Mouse (Mus musculus) limb, embryonic 12.5 days (tissue): ENCODE data around the gene Nt5dc3. TPM values are rescaled to one million over a fixed set of nuclear protein-coding genes. Genes with fewer than 3 reads are reported as not detected.

ENCODE experiments used
- ATAC-seq: fragments of 200-750 bp; cut with Nextera tagmentation; 2 replicates; pipeline ENCODE4 v1.8.0; 2017; ENCODE audit warnings: low read depth, moderate TSS enrichment; ENCODE audit not compliant: insufficient number of reproducible peaks, insufficient read depth, low FRiP score, low TSS enrichment
- H3K27ac ChIP-seq: fragments of 300-500 bp; sonication (generic); 2 replicates; pipeline ENCODE4 v1.5.1; 2016; ENCODE audit warnings: mild to moderate bottlenecking, moderate library complexity
- H3K27me3 ChIP-seq: fragments of 300-500 bp; sonication (generic); 2 replicates; pipeline ENCODE4 v1.6.1; 2016; ENCODE audit warnings: mild to moderate bottlenecking, moderate library complexity
- H3K36me3 ChIP-seq: fragments of 300-500 bp; sonication (generic); 2 replicates; pipeline ENCODE4 v1.6.1; 2016; ENCODE audit warnings: mild to moderate bottlenecking, moderate library complexity
- H3K4me1 ChIP-seq: fragments of 300-500 bp; sonication (generic); replicated peaks from 2 replicates; pipeline ENCODE4 v1.6.1; 2016
- H3K4me2 ChIP-seq: fragments of 300-500 bp; sonication (generic); 2 replicates; pipeline ENCODE4 v1.6.1; 2016; ENCODE audit warnings: mild to moderate bottlenecking, moderate library complexity
- H3K4me3 ChIP-seq: fragments of 300-500 bp; sonication (generic); replicated peaks from 2 replicates; pipeline ENCODE4 v1.5.1; 2016; ENCODE audit warnings: mild to moderate bottlenecking
- H3K9ac ChIP-seq: fragments of 300-500 bp; sonication (generic); replicated peaks from 2 replicates; pipeline ENCODE4 v1.6.1; 2016; ENCODE audit warnings: mild to moderate bottlenecking, moderate library complexity
- H3K9me3 ChIP-seq: fragments of 300-500 bp; sonication (generic); 2 replicates; pipeline ENCODE4 v1.6.1; 2016; ENCODE audit warnings: mild to moderate bottlenecking, moderate library complexity
- WGBS: fragments of 180-500 bp; shearing (Covaris S2); methylation state at CpG from one replicate; pipeline ENCODE4 v1.1.7; 2016; 5-methylcytosine and 5-hydroxymethylcytosine counted together
- polyA plus RNA-seq: library from polyadenylated mRNA; unstranded; fragments of >200 nt; fragmentation: Nextera tagmentation; extraction: Ambion mirVana; gene quantifications from 2 replicates; pipeline ENCODE4 v1.2.1, GENCODE M21; 2016

The Nt5dc3 gene
- polyA plus RNA-seq, 1 experiment from 2014 or later: 0.94 TPM

DNA sequence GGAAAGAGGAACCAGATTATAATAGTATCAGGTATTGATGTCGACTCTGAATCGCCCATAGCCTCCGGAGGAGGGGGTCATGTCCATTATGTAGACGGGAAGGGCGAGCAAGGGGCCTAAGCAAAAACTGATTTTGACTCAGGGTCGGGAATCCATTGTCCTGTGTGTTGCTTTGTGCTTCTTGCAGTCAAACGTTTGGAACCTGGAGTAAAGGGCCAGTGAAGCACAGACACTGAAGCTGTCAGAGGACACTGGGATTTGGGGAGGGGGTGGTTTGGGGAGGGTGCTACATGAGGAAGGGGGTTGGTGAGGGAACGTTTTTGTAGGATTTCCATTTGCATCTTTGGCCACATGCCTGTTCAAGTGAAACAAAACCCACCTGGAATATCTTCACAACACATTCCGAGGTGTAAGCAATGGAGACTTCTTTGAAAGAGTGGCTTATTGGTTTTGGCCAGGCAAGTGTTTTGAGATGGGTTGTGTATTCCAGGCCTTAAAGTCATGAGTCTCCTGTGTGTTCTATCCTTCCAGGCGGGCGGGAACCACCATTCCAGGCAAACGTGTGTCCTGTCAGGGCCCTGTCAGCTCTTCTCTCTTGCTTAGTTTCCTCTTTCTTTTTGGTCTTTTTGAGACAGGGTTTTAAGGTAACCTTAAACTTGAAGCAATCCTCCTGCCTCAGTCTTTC lies 1.2 kb downstream of the Nt5dc3 start:
- Histone ChIP-seq H3K9me3 (no peaks in the 10 kb centered on the region), H3K27me3 (peaks cover 26% of the 10 kb centered on the region), H3K4me3 (peak overlapping the region; percentile 65), H3K4me1 (peaks cover 37% of the 10 kb centered on the region), H3K27ac (no peak overlapping the region), H3K36me3 (no peaks in the 10 kb centered on the region), H3K4me2 (peak overlapping the region; percentile 94), H3K9ac (peak overlapping the region; percentile 68)
- WGBS: 20% methylated on average over 12 of the region's 12 CpGs
- ATAC-seq: no peak

DNA sequence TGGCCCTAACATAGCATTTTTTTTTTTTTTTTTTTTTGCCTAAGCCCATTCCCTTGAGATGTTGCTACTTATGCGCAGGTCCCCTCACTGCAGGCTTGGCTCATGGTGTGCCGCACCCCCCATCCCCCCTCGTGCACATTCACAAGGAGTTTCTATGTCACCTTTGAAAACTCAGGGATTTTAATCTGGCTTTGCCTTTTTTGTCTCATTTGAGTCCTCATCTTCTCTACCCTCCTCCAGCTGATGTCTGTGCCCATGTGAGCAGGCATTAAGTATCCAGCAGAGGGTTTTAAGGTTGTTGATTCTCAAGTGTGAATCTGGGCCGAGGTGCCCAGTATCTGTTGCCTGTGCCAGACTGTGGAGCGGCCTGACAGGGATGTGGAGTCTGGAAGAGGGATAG lies 2.8 kb downstream of the Nt5dc3 start:
- Histone ChIP-seq H3K27ac (no peak overlapping the region), H3K4me3 (no peak overlapping the region), H3K27me3 (peaks cover 26% of the 10 kb centered on the region), H3K9me3 (no peaks in the 10 kb centered on the region), H3K9ac (no peak overlapping the region), H3K4me2 (no peak overlapping the region), H3K4me1 (peaks cover 35% of the 10 kb centered on the region), H3K36me3 (no peaks in the 10 kb centered on the region)
- 37% methylated on average over 5 of the region's 5 CpGs for WGBS
- no peak for ATAC-seq

DNA sequence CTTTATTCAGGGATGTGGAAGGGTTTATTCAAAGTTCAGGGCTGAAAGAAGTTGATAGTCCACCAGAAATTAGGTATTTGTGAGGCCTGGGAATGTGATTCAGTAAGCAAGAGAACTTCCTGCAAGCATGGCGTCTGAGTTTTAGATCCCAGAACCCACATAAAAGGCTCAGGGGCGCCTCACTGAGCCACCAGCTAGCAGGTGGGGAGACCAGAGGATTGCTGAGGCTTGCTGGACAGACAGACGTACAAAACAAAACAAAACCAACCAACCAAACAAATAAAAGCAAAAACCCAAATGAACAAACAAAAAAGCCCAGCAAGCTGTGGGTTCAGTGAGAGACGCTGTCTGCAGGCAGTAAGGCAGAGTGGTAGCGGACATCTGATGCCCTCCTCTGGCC lies 3.9 kb downstream of the Nt5dc3 start:
- no peak overlapping the region for H3K27ac ChIP-seq
- WGBS: 60% methylated on average over 5 of the region's 5 CpGs

DNA sequence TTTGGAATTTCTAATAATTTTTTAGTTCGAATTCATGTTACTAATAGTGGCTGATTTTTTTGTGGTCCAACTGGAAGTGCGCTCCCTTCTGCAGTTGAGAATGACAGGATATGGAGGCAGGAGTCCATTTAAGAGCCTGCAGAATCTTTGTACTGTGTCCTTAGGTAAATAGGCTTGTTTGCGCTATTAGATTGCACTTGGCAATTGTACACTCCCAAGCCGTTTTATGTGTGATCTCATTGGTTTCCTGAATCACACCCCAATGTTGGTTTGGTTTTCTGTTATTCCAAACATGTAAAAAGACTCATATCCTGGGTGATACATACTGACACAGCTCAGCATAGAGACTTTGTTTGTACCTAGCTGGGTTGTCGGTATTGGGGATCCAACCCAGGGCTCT lies 4.8 kb downstream of the Nt5dc3 start:
- WGBS: 85% methylated on average over 5 of the region's 5 CpGs
- no peak for ATAC-seq
- Histone ChIP-seq H3K27ac (no peak overlapping the region), H3K4me2 (no peak overlapping the region), H3K4me1 (peaks cover 30% of the 10 kb centered on the region), H3K4me3 (no peak overlapping the region), H3K9me3 (no peaks in the 10 kb centered on the region), H3K9ac (no peak overlapping the region), H3K36me3 (no peaks in the 10 kb centered on the region), H3K27me3 (peaks cover 20% of the 10 kb centered on the region)

More for the DNA sequence above, 3.9 kb downstream of the Nt5dc3 start:
- H3K4me3 ChIP-seq: no peak overlapping the region
- H3K9ac ChIP-seq: no peak overlapping the region
- H3K9me3 ChIP-seq: no peaks in the 10 kb centered on the region
- H3K4me1 ChIP-seq: peaks cover 30% of the 10 kb centered on the region
- peaks cover 25% of the 10 kb centered on the region for H3K27me3 ChIP-seq
- no peaks in the 10 kb centered on the region for H3K36me3 ChIP-seq
- no peak for ATAC-seq
- H3K4me2 ChIP-seq: no peak overlapping the region

DNA sequence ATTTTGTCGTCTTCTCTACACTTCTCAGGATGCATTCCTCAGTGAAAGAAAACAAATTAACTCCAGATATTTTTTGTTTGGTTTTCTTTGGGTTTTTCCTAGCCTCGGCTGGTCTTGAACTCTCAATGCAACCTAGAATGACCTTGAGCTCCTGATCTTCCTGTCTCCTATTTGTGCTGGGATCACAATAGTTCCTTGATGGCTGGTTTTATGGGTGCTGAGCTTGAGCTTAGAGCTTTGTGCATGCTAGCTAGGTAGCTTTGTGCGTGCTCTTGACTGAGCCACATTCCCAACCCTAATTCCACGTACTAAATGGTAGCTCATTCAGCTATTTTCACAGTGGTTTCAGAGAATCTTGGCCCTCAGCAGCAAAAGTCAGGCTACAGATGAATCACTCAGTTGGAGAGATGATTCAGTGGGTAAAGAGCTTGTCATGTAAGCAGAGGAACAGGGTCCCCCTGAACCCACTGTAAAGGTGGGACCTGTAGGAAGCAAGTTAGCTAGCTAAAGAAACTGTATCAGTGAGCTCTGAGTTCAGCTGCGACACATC lies 5.4 kb downstream of the Nt5dc3 start:
- no peak for ATAC-seq
- WGBS: 88% methylated on average over 5 of the region's 5 CpGs

DNA sequence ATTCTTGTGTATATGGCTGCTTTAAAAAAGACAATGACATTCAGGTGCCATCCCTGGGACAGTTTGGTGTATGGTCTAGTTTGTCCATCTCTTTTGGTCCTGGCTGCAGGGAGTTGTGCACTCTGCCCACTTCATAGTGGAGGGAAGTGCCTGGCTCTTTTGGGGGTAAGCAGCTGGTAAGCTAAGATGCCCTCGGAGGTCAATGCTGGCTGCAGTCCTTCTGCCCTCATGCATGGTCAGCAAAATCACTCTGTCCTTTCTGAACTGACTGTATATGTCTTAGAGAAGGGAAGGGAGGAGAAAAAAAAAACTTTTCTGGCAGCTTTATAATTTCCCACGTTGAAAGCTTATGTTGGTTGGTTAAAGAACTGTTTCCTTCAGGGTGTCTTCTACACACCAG lies 6.6 kb downstream of the Nt5dc3 start:
- H3K4me1 ChIP-seq: peaks cover 20% of the 10 kb centered on the region
- H3K4me2 ChIP-seq: no peak overlapping the region
- 76% methylated on average over 2 of the region's 2 CpGs for WGBS
- no peak overlapping the region for H3K9ac ChIP-seq
- no peak overlapping the region for H3K27ac ChIP-seq
- H3K27me3 ChIP-seq: peaks cover 7% of the 10 kb centered on the region; the same call in 1 of the 2 replicates
- no peaks in the 10 kb centered on the region for H3K36me3 ChIP-seq
- no peak for ATAC-seq
- H3K9me3 ChIP-seq: no peaks in the 10 kb centered on the region
- no peak overlapping the region for H3K4me3 ChIP-seq

More for the DNA sequence above, 5.4 kb downstream of the Nt5dc3 start:
- no peaks in the 10 kb centered on the region for H3K36me3 ChIP-seq
- H3K9me3 ChIP-seq: no peaks in the 10 kb centered on the region
- H3K27me3 ChIP-seq: peaks cover 19% of the 10 kb centered on the region
- no peak overlapping the region for H3K4me2 ChIP-seq
- H3K4me1 ChIP-seq: peaks cover 30% of the 10 kb centered on the region
- no peak overlapping the region for H3K9ac ChIP-seq
- no peak overlapping the region for H3K27ac ChIP-seq
- H3K4me3 ChIP-seq: no peak overlapping the region

DNA sequence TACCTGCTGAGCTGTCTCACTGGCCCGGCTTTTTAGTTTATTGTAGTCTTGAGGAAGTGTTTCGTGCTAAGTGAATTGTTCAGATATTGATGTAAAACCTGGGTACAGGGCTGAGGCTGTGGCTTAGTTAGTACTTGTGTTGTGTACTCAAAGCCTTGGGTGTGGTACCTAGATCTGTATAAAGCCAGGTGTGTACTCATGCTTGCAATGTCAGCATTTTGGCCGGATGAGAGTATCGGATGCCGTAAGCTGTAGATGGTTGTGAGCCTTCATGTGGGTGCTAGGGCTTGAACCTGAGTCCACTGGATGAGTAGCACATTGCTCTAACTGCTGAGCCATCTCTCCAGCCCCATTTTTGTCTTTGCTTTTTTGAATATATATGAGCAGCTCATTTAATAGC lies 7.3 kb downstream of the Nt5dc3 start:
- ATAC-seq: no peak
- Histone ChIP-seq H3K4me2 (no peak overlapping the region), H3K36me3 (no peaks in the 10 kb centered on the region), H3K4me1 (peaks cover 20% of the 10 kb centered on the region), H3K27me3 (peaks cover 1% of the 10 kb centered on the region; the same call in 1 of the 2 replicates), H3K9me3 (no peaks in the 10 kb centered on the region), H3K27ac (no peak overlapping the region), H3K4me3 (no peak overlapping the region), H3K9ac (no peak overlapping the region)
- 90% methylated on average over 5 of the region's 5 CpGs for WGBS

DNA sequence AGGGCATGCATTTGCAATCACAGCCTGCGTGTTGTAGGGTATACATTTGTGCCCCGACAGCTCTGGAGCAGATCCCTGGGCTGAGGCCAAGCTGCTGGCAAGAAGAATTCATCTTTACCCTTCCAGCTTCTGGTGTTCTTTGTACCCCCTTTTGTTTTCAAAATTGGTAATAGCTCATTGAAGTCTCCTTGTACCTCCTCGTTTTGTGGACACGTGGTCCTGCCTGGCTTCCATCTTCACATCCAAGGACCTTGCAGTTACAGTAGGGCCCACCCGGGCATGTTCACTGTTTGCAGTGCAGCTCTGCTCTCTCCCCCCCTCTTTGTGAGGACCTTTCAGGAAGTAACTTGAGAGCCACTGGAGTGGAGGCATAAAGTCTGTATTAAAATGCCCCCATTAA lies 9.4 kb downstream of the Nt5dc3 start:
- Histone ChIP-seq H3K4me1 (peaks cover 7% of the 10 kb centered on the region), H3K27ac (0 out of 2 replicates have a peak overlapping the region, but pooled peaks have one; percentile 29), H3K9me3 (no peaks in the 10 kb centered on the region), H3K9ac (no peak overlapping the region), H3K36me3 (no peaks in the 10 kb centered on the region), H3K4me3 (no peak overlapping the region), H3K4me2 (no peak overlapping the region), H3K27me3 (no peaks in the 10 kb centered on the region)
- WGBS: 57% methylated on average over 5 of the region's 5 CpGs
- ATAC-seq: no peak

DNA sequence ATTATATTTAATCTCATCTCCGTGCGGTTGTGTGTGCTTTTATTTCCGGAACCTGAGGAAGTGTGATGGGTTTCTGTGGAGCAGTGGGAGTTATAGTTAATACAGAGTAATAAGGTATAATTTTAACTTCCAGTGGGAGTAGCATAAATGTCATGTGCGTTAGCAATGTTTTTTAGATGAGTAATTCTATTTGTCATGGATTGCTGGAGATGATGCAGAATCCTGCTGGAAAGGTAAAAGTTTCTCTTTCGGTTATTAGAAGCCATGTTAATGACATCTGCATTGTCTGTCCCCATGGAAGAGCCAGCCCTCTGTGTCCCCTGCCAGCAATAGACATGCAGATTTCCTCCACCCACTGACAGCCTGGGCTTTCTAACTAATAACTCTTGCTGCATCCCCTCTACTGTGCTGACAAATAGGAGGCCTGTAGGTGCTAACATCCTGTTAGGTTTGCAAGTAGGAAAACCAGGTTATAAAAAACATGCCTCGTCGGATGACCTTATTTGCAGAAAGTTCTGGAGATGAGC lies 10.4 kb downstream of the Nt5dc3 start:
- ATAC-seq: no peak
- H3K27me3 ChIP-seq: no peaks in the 10 kb centered on the region
- H3K36me3 ChIP-seq: no peaks in the 10 kb centered on the region
- no peaks in the 10 kb centered on the region for H3K9me3 ChIP-seq
- no peak overlapping the region for H3K4me2 ChIP-seq
- H3K27ac ChIP-seq: no peak overlapping the region
- 86% methylated on average over 7 of the region's 7 CpGs for WGBS
- no peak overlapping the region for H3K4me3 ChIP-seq
- H3K4me1 ChIP-seq: peaks cover 7% of the 10 kb centered on the region
- H3K9ac ChIP-seq: no peak overlapping the region

DNA sequence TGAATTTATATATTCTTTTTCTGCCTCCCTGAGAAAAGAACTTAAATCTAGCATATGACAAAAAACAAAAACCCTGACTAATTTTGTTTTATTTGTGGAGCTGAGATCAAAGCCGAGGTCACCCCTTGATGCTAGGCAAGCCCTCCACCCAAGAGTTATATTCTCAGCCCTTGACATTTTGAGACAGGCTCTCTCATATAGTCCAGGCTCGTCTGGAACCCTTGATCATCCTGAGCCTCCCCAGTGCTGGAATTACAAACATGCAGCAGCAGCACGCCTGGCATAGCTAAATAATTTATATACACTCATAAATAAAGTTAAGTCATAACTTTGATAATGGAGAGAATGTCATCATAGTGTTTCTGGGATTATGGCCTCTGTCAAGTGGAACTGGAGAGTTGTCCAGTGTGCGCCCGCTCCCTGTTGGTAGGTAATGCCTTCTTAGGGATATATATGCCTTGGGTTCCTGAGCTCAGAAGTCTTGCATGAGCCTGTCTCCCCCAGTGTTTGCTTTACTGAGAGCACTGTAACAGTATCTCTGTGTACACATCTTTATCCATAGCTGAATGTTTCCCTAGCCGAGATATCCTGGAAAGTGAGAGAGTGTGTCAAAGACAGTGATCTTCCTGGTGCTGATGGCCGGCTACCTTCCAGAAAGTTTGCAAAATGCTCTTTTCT lies 12.8 kb downstream of the Nt5dc3 start:
- Histone ChIP-seq H3K4me3 (no peak overlapping the region), H3K9me3 (no peaks in the 10 kb centered on the region), H3K27me3 (no peaks in the 10 kb centered on the region), H3K36me3 (no peaks in the 10 kb centered on the region), H3K9ac (no peak overlapping the region), H3K4me1 (peaks cover 7% of the 10 kb centered on the region), H3K4me2 (no peak overlapping the region), H3K27ac (no peak overlapping the region)
- 70% methylated on average over 7 of the region's 7 CpGs for WGBS
- no peak for ATAC-seq

DNA sequence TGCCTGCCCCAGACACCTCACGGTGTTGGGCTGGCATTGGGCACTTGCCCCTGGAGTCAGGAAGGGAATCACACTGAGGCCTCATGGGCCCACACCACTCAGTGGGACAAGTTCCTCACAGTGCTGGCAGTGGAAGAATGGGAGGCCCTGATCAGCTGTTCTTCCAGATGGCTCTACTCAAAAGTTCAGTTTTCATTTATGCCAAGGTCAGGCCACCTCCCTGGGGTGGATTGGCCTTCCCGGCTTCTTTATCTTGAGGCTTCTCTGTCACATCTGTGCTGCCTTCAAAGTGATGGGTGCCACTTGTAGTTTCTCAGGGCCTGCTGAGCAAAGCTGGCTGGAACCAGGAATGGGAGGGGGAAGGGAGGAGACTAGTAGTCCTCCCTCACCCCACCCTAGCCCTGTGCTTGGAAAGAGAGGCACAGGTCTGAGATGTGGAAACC lies 14.7 kb downstream of the Nt5dc3 start:
- no peak overlapping the region for H3K4me3 ChIP-seq

More for the DNA sequence above, 14.7 kb downstream of the Nt5dc3 start:
- ATAC-seq: no peak
- Histone ChIP-seq H3K27me3 (no peaks in the 10 kb centered on the region), H3K9me3 (no peaks in the 10 kb centered on the region), H3K4me1 (no peaks in the 10 kb centered on the region), H3K9ac (no peak overlapping the region), H3K36me3 (no peaks in the 10 kb centered on the region), H3K27ac (no peak overlapping the region), H3K4me2 (no peak overlapping the region)
- WGBS: 55% methylated on average over 2 of the region's 2 CpGs
